Mouse (Mus musculus) leukemia stem cell, adult 10-12 weeks (primary cell): ENCODE measurements around the gene Ccdc9. TPM values are rescaled to one million over a fixed set of nuclear protein-coding genes. Genes with fewer than 3 reads are reported as not detected.

Experiments used
- polyA plus RNA-seq: library from polyadenylated mRNA; stranded (reverse); fragments of >175 nt; gene quantifications from 2 replicates; pipeline ENCODE4 v1.2.3, GENCODE M21; 2012; ENCODE audit warnings: low replicate concordance

Gene Ccdc9
- polyA plus RNA-seq, result 50.5 and 115 TPM in 2 replicates

GRCm38 (mm10) chr7:16286026-16286961 lies at the start of gene Ccdc9:
Gene Ccdc9 (minus strand): TSS chr7:16286795.

GRCm38 (mm10) chr7:16308093-16308492 lies 21.5 kb upstream of the Ccdc9 start, which contains the start of gene Bbc3:
Gene Bbc3 (plus strand): TSS chr7:16308393.

GRCm38 (mm10) chr7:16273081-16273765 lies 13.4 kb downstream of the Ccdc9 start, which contains the start of gene Inafm1:
Gene Inafm1 (minus strand): TSS chr7:16273617.

GRCm38 (mm10) chr7:16259110-16259590 lies 27.4 kb downstream of the Ccdc9 start, which contains the start of gene C5ar1:
Gene C5ar1 (minus strand): TSS chr7:16259540.

GRCm38 (mm10) chr7:16244067-16244466 lies 42.5 kb downstream of the Ccdc9 start, which contains the start of gene C5ar2:
Gene C5ar2 (minus strand): TSS chr7:16244154.

Other genes starting within 250 kb of the Ccdc9 start
- 93.7 and 130 TPM in 2 replicates for gene Bicra, start 238.9 kb downstream of the Ccdc9 start, polyA plus RNA-seq
- gene Zfp541, start 225.0 kb downstream of the Ccdc9 start, polyA plus RNA-seq, result 0.07 TPM in 1 of 2 replicates, not detected in the other
- gene Napa, start 188.3 kb downstream of the Ccdc9 start, polyA plus RNA-seq, result 213 and 314 TPM in 2 replicates
- 7.2 and 17.1 TPM in 2 replicates for gene Kptn, start 166.9 kb downstream of the Ccdc9 start, polyA plus RNA-seq
- gene Slc8a2, start 157.0 kb downstream of the Ccdc9 start, polyA plus RNA-seq, result 0.15 and 0.18 TPM in 2 replicates
- 2.8 and 3.3 TPM in 2 replicates for gene Meis3, start 111.7 kb downstream of the Ccdc9 start, polyA plus RNA-seq
- gene Dhx34, start 64.8 kb downstream of the Ccdc9 start, polyA plus RNA-seq, result 40.4 and 47.8 TPM in 2 replicates
- 0.26 and 2.0 TPM in 2 replicates for gene C5ar2, start 42.6 kb downstream of the Ccdc9 start, polyA plus RNA-seq
- gene C5ar1, start 27.3 kb downstream of the Ccdc9 start, polyA plus RNA-seq, result 0.09 and 1.5 TPM in 2 replicates
- gene Inafm1, start 13.2 kb downstream of the Ccdc9 start, polyA plus RNA-seq, result 89.0 and 205 TPM in 2 replicates
- gene Bbc3, start 21.6 kb upstream of the Ccdc9 start, polyA plus RNA-seq, result 210 and 580 TPM in 2 replicates
- 19.3 and 20.4 TPM in 2 replicates for gene Sae1, start 101.0 kb upstream of the Ccdc9 start, polyA plus RNA-seq
- 229 and 298 TPM in 2 replicates for gene Zc3h4, start 114.1 kb upstream of the Ccdc9 start, polyA plus RNA-seq
- 88.8 and 162 TPM in 2 replicates for gene Tmem160, start 166.0 kb upstream of the Ccdc9 start, polyA plus RNA-seq
- gene Npas1, start 190.9 kb upstream of the Ccdc9 start, polyA plus RNA-seq, result 0.26 TPM in 1 of 2 replicates, not detected in the other